Mouse (Mus musculus) ES-CJ7 (cell line): ENCODE measurements around the gene Mgll.
A peak's percentile ranks its signal among the peaks of the same experiment; 100 is the strongest.

Experiments used
- DNase-seq: peaks from one replicate; pipeline ENCODE4 v3.0.0; 2011; ENCODE audit warnings: low read depth, low spot score

The Mgll gene

DNA sequence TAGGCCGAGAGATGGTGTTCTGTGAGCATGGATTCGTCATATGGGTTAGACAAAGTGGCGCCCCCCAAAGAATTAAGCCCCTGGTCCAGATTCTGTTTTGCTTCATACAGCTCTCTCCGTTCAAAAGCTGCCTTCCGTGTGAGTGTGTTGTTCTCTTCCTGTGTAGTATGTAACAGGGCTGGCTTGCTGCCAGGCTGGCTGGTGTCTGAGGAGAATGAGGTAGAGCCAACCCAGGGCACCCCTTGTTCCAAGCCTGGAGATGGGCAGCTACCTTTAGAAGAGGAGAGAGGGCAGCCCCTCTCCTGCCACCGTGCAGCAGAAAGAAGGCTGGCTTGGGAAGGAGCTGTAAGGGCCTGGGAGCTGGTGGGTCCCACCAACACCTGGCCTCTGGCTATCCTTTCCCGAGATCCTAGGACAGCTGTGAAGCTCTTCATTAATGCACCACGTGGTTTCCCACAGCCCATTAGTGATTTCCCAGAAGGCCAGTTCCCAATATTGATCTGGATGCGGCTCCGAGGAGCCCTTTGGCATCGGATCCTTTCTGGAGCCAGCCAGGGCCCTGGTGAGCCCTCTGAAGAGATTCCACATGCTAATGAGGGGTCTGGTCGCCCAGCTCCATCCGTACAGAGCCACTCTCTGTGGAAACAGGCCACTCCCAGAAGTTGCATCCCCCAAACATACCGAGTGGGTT, 19.5 kb downstream of the Mgll start:
- DNase-seq = no peak

DNA sequence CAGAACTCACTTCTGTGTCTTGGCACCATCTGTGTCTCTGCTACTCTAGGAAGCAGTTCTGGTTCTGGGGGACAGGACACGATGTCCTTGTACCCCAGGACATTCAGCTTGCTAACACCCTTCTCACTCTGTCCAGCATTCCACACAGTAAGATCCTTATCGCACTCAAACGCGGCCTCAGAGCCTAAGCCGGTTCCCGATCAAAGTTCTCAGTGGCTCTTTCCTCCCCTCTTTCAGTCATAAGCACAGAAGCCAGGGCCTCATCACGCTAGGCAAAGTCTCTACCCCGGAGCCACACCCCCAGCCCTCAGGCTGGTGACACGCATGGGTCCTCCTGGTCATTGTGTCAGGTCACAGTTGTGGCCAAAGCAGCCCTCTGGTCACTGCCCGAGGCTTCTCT, 20.8 kb downstream of the Mgll start:
- no peak for DNase-seq

- DNase-seq = no peak
Measured at GRCm38 (mm10) chr6:88746271-88746670, 22.1 kb downstream of the Mgll start.

DNA sequence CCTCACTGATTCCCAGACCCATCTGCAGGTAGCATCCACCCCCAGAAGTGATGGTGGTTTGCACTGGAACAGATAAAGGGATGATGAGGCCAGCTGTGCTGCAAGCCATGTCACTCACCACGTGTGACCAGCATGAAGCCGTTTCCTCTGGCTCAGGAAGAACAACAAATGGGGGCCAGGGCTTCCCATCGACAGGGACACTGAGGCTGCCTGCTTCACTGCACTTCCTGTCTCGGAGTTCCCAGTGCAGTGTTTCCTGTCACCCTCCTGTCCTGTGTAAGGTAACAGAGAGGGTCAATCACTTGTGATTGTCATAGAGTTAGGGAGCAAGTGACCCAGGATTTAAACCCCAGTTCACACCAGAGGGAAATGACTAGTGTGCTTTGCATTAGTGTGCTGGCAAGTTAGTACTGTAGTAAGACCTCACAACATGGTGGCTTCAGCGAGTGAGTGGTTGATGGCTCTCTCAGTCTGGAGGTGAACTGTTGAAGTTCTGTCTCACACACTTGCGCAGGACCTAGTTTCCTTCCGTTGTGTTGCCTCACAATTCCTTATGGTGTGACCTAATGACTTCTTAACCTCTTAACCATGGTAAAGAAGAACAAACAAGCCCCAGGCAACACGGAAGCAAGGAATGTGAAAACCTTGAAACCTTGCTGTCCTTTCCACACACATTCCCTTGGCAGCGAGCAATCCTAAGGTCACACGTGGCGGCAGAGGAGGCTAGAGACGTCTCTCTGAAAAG, 23.3 kb downstream of the Mgll start:
- DNase-seq = no peak

GRCm38 (mm10) chr6:88750884-88751283, 26.7 kb downstream of the Mgll start:
- DNase-seq = no peak

DNA sequence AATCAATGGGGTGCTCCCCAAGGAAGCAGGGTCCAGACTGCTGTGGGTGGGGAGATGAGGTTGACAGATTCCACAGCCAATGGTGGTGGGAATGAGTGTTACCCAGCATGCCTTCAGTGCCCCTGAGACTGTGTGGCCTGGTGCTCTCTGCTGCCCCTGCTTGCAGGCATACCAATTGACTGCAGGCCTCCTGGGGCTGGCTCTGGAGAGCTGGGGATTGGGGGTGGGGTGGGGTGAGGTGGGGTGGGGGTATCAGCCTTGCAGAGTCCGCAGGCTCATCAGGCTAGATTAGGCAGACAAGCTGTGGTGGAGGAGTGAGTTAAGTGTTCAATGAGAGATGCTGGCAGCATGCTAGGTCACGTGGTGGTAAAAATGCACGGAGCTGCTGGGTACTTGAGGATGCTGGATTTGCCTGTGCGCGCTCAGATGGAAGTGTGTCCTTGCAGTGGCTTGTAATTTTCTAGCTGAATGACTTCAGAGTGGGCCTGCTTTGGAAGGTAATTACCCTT, 28.6 kb downstream of the Mgll start:
- peak; percentile 37 for DNase-seq

DNA sequence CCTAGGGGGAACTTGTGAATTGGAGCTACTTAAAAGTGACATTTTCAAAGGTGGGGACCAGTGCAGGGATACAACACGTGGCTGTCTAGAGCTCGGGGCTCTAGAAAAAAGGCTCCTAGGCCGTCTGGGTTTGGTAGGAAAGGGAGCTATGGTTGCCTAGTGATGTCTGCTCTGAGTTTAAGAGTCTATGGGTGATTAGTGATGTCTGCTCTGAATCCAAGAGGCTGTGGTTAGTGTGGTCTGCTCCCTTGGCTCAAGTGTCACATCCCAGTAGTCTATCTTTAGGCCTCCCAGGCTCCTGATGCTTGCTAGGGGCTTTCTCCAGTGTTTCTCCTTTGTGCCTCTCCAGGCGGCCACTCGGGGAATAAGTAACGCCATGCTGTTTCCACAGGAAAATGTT, 29.4 kb downstream of the Mgll start:
- no peak for DNase-seq

GRCm38 (mm10) chr6:88756992-88757391, 32.8 kb downstream of the Mgll start:
- DNase-seq = no peak

- no peak for DNase-seq
Measured at GRCm38 (mm10) chr6:88758074-88758473, 33.9 kb downstream of the Mgll start.

DNA sequence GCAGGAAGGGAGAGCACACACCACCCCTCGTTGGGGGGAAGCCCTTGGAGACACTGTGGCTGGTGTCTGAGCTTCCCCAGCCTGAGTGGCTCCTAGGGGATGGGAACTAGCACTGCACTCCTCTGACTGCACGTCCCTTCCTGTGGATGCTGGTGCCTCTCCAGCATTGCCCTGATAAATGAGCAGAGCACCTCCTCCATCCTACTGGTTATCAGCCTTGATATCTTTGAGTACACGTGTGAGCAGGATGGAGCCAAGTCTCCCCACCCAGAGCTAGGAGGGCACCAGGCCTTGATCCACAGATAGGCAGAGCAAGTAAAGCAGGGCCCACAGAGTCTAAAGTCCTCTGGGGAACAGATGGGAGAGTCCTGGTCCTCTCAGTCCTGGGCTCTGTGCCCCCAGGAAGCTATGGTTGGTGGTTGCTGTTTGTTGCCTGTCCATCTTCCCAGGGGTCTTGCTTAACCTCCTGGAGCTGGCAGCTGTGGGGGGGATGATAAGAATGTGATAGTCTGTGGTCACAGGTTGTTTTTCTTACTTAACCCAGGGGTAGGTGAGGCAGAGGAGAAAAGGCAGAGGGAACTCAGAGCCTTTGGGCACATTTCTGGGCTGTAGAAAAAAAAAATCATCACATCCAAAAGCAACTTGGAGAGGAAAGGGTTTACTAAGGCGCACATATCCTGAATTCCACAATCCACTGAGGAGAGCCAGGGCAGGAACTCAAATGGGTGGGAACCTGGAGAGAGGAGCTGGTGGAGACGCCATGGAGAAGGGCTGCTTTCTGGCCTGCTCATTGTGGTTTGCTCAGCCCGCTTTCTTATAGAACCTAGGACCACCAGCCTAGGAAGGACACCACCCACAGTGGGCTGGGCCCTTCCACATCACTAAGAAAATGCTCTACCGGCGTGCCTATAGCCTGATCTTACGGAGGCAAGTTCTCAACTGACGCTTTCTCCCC, 34.6 kb downstream of the Mgll start:
- DNase-seq = no peak

DNA sequence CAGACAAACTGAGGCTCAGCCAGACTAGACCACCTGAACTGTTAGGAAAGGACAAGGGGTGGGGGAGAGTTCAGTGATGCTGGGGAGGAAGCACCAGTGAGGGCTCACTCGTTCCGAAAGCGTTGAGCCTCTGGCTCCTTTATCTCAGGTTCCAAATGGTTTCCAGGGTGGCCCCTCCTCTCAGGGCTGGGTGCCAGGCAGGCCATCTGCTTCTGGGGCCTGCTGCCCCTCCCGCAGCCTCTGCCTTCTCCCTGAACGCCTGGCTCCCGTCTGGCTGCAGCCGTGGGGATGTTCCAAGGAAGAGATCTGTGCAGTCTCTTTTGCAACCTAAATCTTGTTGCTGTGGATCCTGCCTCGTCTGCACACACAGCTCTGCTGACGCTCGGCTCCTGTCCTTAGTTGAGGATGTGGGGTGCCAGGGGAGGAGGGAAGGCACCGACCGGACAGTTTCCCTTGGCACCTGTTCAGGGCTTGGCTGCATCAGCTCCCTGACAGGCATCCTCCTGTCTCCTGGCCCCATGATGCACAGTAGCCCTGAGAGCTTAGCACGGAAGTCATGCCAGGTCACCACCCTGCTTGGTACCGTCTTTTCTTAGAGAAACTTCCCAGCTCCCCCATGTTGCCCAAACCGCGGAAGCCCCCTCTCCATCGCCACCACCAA, 35.7 kb downstream of the Mgll start:
- no peak for DNase-seq

DNA sequence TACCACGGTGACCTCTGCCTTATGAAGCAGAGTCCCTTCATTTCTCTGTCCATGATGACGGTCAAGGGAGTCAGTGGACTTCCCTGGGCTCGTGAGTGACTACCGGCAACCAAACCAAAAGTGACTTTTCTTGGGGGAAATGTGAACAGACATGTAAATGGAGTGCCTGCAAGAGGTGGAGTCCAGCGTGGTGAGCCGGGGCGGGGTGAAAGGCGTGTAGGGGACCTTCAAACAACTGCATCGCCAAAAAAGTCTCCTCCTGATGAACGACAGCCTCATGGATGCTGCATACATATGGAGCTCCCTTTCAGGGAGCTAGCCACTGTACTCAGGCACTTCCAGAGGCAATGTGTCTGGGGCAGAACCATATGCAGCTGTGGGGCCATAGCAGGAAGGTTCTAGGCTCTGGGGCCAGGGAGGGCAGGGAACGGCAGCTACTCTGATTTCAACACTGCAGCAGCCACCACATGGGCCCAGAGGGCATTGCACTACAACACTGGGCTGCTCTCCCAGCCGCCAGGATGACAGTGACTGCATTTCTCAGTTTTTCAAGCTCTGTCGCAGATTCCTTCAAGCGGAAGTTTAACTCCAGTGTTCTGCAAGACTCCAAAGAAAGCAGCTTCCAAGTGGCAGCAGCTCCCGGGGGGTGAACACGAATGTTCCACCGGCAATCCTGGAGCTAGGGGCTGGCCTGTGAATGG, 36.9 kb downstream of the Mgll start:
- DNase-seq = no peak

GRCm38 (mm10) chr6:88761684-88762439, 37.6 kb downstream of the Mgll start:
- DNase-seq = no peak

GRCm38 (mm10) chr6:88762440-88763196, 38.4 kb downstream of the Mgll start:
- DNase-seq = no peak

GRCm38 (mm10) chr6:88763518-88764077, 39.4 kb downstream of the Mgll start:
- no peak for DNase-seq

- DNase-seq = no peak
Measured at GRCm38 (mm10) chr6:88764281-88764680, 40.1 kb downstream of the Mgll start.

GRCm38 (mm10) chr6:88767740-88768139, 43.5 kb downstream of the Mgll start:
- DNase-seq = peak; percentile 28

DNA sequence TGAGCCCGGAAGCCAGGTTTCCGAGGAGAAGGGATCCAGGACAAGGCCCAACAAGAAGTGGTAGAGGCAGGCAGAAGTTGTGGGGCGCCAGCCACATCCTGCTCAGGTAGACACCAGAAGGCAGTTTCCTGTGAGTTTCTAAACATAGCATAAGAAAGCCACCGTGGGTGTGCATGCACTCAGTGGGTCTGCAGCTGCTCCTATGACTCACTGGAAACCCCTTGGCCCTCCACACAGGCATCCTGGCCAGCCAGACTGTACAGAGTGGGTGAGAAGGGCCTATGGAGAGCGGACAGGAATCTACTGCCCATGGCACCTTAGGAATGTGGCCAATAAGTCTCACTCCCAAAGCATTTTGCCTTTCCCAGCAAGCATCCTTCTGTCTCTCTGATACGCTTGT, 45.5 kb downstream of the Mgll start:
- DNase-seq = no peak

GRCm38 (mm10) chr6:88770300-88770904, 46.2 kb downstream of the Mgll start:
- no peak for DNase-seq
